Mouse (Mus musculus) neural tube, embryonic 15.5 days (tissue): ENCODE results near the gene Chd2. TPM values are rescaled to one million over a fixed set of nuclear protein-coding genes. Genes with fewer than 3 reads are reported as not detected.

Source experiments
- ATAC-seq: fragments of 200-750 bp; cut with Nextera tagmentation; 2 replicates; pipeline ENCODE4 v1.8.0; 2017; ENCODE audit warnings: mild to moderate bottlenecking, moderate TSS enrichment, moderate library complexity; ENCODE audit not compliant: low FRiP score
- H3K27ac ChIP-seq: fragments of 300-500 bp; sonication (generic); replicated peaks from 2 replicates; pipeline ENCODE4 v1.5.1; 2015; ENCODE audit warnings: mild to moderate bottlenecking, inconsistent platforms
- H3K27me3 ChIP-seq: fragments of 300-500 bp; sonication (generic); replicated peaks from 2 replicates; pipeline ENCODE4 v1.6.1; 2015; ENCODE audit warnings: inconsistent platforms
- H3K36me3 ChIP-seq: fragments of 300-500 bp; sonication (generic); 2 replicates; pipeline ENCODE4 v1.6.1; 2015; ENCODE audit warnings: inconsistent platforms
- H3K4me1 ChIP-seq: fragments of 300-500 bp; sonication (generic); 2 replicates; pipeline ENCODE4 v1.6.1; 2015; ENCODE audit warnings: inconsistent platforms
- H3K4me2 ChIP-seq: fragments of 300-500 bp; sonication (generic); 2 replicates; pipeline ENCODE4 v1.6.1; 2015; ENCODE audit warnings: inconsistent platforms, mild to moderate bottlenecking, moderate library complexity
- H3K4me3 ChIP-seq: fragments of 300-500 bp; sonication (generic); replicated peaks from 2 replicates; pipeline ENCODE4 v1.5.1; 2015; ENCODE audit warnings: mild to moderate bottlenecking, inconsistent platforms
- H3K9ac ChIP-seq: fragments of 300-500 bp; sonication (generic); replicated peaks from 2 replicates; pipeline ENCODE4 v1.6.1; 2015; ENCODE audit warnings: mild to moderate bottlenecking, inconsistent platforms
- H3K9me3 ChIP-seq: fragments of 300-500 bp; sonication (generic); replicated peaks from 2 replicates; pipeline ENCODE4 v1.6.1; 2016; ENCODE audit warnings: inconsistent platforms
- WGBS: fragments of 180-500 bp; shearing (Covaris S2); methylation state at CpG from one replicate; pipeline ENCODE4 v1.1.7; 2015; ENCODE audit warnings: mixed read lengths; 5-methylcytosine and 5-hydroxymethylcytosine counted together
- polyA plus RNA-seq: library from polyadenylated mRNA; unstranded; fragments of >200 nt; fragmentation: Nextera tagmentation; extraction: Ambion mirVana; gene quantifications from 2 replicates; pipeline ENCODE4 v1.2.1, GENCODE M21; 2015

Chd2 gene
- polyA plus RNA-seq, 1 experiment from 2014 or later, result 31.2 TPM

- peaks cover 14% of the 10 kb centered on the region for H3K36me3 ChIP-seq
- H3K27ac ChIP-seq, result no peak overlapping the region
- H3K4me3 ChIP-seq, result no peak overlapping the region
- no peaks in the 10 kb centered on the region for H3K9me3 ChIP-seq
- no peak overlapping the region for H3K9ac ChIP-seq
- no peaks in the 10 kb centered on the region for H3K27me3 ChIP-seq
- WGBS, result 73% methylated on average over 2 of the region's 2 CpGs
- H3K4me2 ChIP-seq, result no peak overlapping the region
- no peak for ATAC-seq
- H3K4me1 ChIP-seq, result peaks cover 34% of the 10 kb centered on the region
These were observed 6.4 kb upstream of the Chd2 start for GRCm38 (mm10) chr7:73548051-73548450.

DNA sequence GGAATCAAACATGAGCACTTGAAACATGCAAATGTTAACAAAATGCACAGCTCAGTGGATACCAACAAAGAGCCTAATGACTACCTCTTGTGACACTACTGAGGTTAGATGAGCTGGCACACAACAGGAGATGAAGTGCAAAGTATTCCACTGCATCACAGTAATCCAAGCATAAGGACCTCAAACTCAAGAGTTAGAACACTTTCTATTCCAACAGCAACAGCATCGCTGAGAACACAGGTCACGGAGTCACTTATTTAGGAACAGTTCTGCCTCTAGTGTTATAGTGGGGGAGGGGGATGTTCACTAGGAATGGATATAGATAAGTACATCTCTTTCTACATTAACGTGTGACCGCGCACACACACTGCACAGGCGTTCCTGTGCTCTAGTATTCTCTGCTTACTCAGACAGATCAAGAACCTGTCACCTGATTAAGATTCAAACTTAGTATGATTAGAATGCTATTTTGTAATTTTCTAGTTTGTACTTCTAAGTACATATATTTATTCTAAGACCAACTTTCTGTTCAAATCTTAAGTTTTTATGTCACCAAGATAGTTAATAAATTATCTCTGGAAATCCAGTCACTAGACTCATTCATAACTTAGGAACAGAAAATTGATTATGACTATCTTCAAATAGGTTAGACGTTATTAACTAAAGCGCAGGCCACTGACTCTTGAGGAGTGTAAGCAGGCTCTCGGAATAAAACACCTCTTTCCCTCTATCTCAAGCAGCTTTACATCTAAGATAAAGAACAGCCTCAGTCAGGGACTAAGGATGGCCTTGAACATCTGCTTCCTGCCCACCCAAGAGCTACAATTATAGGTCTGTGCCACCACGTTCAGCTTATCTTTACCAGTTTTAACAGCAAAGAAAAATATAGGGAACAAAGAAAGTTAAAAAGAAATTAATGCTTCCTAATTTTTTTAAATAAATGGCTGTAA lies 5.2 kb upstream of the Chd2 start:
- Histone ChIP-seq H3K9ac (no peak overlapping the region), H3K4me2 (peak overlapping the region; percentile 5; the same call in 1 of the 2 replicates), H3K27ac (no peak overlapping the region), H3K27me3 (no peaks in the 10 kb centered on the region), H3K36me3 (peaks cover 14% of the 10 kb centered on the region), H3K4me1 (peaks cover 24% of the 10 kb centered on the region), H3K9me3 (no peaks in the 10 kb centered on the region), H3K4me3 (no peak overlapping the region)
- 74% methylated on average over 10 of the region's 10 CpGs for WGBS
- no peak for ATAC-seq

GRCm38 (mm10) chr7:73545004-73545403 lies 3.4 kb upstream of the Chd2 start:
- Histone ChIP-seq H3K9ac (no peak overlapping the region), H3K9me3 (no peaks in the 10 kb centered on the region), H3K27ac (no peak overlapping the region), H3K36me3 (peaks cover 12% of the 10 kb centered on the region), H3K4me2 (no peak overlapping the region), H3K4me1 (peaks cover 22% of the 10 kb centered on the region), H3K27me3 (no peaks in the 10 kb centered on the region), H3K4me3 (no peak overlapping the region)
- WGBS, result 71% methylated on average over 4 of the region's 4 CpGs
- no peak for ATAC-seq

DNA sequence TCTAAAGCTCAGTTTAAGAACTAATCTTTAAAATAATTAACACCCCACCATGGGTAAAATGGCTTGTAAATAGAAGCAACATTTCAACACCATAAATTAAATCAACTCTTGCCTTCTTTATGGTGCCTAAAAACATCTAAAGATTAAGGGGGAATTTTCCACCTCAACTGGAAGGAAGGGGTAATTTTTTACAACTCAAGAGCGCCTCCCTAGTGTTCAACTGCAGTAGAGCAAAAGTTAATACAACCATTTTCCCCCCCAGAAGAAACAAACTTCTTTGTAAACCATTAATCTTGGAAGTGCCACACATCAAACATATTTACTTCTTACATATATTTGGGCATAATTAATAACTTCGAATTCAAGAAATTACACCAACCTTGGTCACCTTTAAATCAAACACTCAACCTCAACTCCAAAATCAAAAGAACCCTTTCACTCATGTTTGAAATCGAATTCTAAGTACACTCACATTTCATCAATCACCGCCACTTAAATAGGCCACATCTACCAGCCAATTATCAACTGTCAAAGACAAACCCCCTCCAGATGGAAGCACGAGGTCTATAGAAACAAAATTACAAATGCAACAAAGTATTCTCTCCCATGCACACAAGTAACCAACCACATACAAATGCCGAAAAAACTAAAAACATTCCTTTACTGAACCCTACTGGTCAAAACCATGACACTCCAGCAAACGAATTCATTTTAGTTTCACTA lies 662 bp upstream of the Chd2 start:
- H3K4me2 ChIP-seq, result peak overlapping the region; percentile 61
- no peak overlapping the region for H3K27ac ChIP-seq
- no peak for ATAC-seq
- H3K27me3 ChIP-seq, result no peaks in the 10 kb centered on the region
- H3K9ac ChIP-seq, result no peak overlapping the region
- peaks cover 13% of the 10 kb centered on the region for H3K4me1 ChIP-seq
- 0 out of 2 replicates have a peak, but pooled peaks cover 3% of the 10 kb centered on the region for H3K36me3 ChIP-seq
- H3K4me3 ChIP-seq, result 0 out of 2 replicates have a peak overlapping the region, but pooled peaks have one; percentile 55
- WGBS, result 72% methylated on average over 7 of the region's 7 CpGs
- no peaks in the 10 kb centered on the region for H3K9me3 ChIP-seq

DNA sequence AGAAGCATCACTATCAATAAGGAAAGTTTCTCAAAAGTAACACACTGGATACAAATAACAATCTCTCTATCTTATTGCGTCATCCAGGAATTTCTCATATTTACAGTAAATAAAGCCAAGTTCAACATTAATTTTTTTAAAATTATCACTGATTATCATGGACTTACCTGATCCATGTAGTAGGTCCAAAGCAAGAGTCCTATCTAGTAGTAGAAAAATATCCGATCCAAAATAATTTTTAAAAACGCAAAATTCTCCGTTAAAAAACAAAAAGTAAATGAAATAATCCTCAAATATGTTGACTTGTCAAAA lies 595 bp downstream of the Chd2 start:
- 0 out of 2 replicates have a peak, but pooled peaks cover 3% of the 10 kb centered on the region for H3K36me3 ChIP-seq
- H3K4me1 ChIP-seq, result peaks cover 15% of the 10 kb centered on the region
- peak overlapping the region; percentile 55 for H3K4me3 ChIP-seq
- H3K27ac ChIP-seq, result peak overlapping the region; percentile 96
- no peaks in the 10 kb centered on the region for H3K9me3 ChIP-seq
- peak overlapping the region; percentile 61 for H3K4me2 ChIP-seq
- H3K27me3 ChIP-seq, result no peaks in the 10 kb centered on the region
- ATAC-seq, result no peak
- WGBS, result 3% methylated on average over 4 of the region's 4 CpGs
- peak overlapping the region; percentile 74 for H3K9ac ChIP-seq

DNA sequence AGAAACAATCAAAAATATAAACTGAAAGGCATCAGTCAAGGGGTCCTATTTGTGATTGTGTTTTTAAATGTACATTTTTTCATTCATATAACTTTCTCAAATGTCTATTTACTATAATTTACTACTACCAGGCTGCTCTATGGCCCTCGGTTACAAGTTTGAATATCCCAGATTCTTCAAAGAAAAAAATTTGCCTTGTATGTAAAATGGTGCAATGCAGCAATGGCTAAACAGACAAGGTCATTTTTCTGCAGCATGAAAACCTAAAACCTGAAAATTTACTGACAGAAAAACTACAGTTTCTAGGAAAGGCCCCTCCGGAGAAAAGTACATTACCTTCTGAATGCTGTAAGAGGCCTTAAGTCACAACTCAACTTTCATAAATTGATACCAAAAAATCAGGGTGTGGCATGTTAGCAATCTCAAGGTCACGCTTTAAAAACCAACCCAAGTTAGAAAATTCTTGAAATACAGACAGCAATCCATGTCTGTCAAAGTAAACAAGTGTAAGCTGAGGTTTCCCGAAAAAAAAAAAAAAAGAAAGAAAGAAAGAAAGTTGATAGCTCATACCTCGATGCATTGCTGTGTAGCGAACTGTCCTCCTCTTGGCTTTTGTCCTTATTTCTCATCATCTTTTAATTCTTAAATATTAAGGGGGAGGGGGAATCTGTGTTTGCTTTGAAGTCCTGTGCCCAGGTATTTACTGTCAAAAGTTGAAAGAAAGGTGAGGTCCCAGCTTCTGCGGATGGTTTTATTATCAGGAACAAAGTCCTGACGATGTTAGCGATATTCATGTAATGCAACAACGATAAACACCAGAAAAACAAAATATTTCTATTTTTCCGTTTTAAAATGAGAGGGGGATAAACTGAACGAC lies 1.2 kb downstream of the Chd2 start:
- H3K4me1 ChIP-seq, result peaks cover 21% of the 10 kb centered on the region
- ATAC-seq, result no peak
- under 1% methylated on average over 12 of the region's 12 CpGs for WGBS

GRCm38 (mm10) chr7:73539116-73539682 lies 2.4 kb downstream of the Chd2 start:
- H3K9me3 ChIP-seq, result no peaks in the 10 kb centered on the region
- no peaks in the 10 kb centered on the region for H3K36me3 ChIP-seq
- no peak for ATAC-seq
- H3K27ac ChIP-seq, result peak overlapping the region; percentile 80
- peaks cover 26% of the 10 kb centered on the region for H3K4me1 ChIP-seq
- no peaks in the 10 kb centered on the region for H3K27me3 ChIP-seq
- peak overlapping the region; percentile 35 for H3K4me3 ChIP-seq
- H3K4me2 ChIP-seq, result peak overlapping the region; percentile 65
- peak overlapping the region; percentile 40 for H3K9ac ChIP-seq
- 29% methylated on average over 2 of the region's 2 CpGs for WGBS

More for the DNA sequence above, 1.2 kb downstream of the Chd2 start:
- 0 out of 2 replicates have a peak, but pooled peaks cover 3% of the 10 kb centered on the region for H3K36me3 ChIP-seq
- H3K4me2 ChIP-seq, result peak overlapping the region; percentile 61
- no peaks in the 10 kb centered on the region for H3K27me3 ChIP-seq
- peak overlapping the region; percentile 45 for H3K4me3 ChIP-seq
- H3K9ac ChIP-seq, result peak overlapping the region; percentile 55
- H3K27ac ChIP-seq, result peak overlapping the region; percentile 77
- H3K9me3 ChIP-seq, result no peaks in the 10 kb centered on the region

DNA sequence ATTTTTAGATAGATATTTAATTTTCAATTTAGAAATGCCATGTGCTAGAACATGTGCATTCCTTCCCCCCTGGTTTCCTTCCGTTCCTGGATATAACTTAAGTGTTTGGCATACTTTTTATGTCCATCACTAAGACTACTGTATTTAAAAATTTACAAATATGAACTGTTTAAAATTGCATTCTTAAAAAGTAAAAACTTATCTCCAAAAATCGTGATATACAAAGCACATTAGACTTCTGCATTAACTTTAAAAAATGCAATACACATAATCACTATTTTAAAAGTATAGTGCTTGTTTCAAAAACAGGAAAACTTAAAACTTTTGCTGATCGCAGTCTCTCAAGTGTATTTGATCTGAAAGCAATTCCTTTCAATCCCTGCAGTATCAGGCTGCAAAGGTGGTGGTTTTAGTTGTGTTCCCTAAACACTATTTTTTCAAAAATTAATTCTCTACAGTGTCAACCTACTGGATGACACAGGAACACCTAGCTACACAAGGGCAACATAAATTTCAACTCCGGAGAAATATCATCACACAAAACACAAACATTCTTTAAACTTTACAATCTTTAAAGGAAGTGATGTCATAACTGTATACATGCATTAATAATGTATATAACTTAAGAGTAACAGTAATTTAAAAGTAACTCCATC lies 3.1 kb downstream of the Chd2 start:
- WGBS, result 12% methylated on average over 4 of the region's 4 CpGs
- no peaks in the 10 kb centered on the region for H3K9me3 ChIP-seq
- H3K4me2 ChIP-seq, result peak overlapping the region; percentile 65
- peaks cover 32% of the 10 kb centered on the region for H3K4me1 ChIP-seq
- H3K27me3 ChIP-seq, result no peaks in the 10 kb centered on the region
- peak overlapping the region; percentile 52 for H3K9ac ChIP-seq
- no peak for ATAC-seq
- H3K36me3 ChIP-seq, result no peaks in the 10 kb centered on the region
- peak overlapping the region; percentile 44 for H3K4me3 ChIP-seq
- peak overlapping the region; percentile 91 for H3K27ac ChIP-seq

DNA sequence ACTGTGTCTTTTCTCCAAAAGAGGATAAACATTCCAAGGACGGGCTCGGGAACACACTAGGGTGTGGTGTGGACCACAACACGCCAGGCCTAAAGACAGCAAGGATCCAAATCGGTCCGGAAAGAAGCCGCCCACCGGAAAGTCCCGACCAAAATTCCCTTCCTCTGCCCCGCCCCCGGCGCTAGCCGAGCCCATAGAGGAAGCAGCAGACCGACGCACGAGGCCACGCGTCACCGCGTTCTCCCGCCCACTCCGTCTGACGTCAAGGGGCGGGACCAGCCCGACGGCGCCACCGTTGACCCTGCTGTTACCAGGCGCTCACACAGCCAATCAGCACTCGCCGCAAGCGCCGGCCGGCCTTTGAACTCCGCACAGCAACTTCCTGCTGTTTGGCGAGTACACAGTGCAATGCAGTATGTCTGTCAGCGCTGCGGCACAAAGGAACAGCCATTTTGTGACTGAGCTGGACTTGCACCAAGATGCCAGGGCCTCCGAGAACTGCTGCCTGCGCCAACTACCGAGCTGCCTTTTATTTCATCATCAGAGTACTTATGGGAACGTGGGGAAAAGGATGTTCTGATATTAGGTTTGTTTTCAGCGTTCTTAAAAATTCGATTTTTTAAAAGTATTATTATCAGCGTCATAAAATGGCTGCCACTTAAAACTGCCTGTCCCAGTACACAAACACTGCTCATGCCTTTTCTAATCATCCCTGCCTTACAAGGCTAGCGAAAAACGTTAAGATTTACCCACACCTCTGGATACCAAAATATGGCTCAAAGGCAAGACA lies 3.8 kb downstream of the Chd2 start:
- peak overlapping the region; percentile 52 for H3K9ac ChIP-seq
- no peaks in the 10 kb centered on the region for H3K9me3 ChIP-seq
- no peaks in the 10 kb centered on the region for H3K27me3 ChIP-seq
- H3K4me3 ChIP-seq, result peak overlapping the region; percentile 44
- whole genome bisulfite sequencing, result under 1% methylated on average over 46 of the region's 46 CpGs
- peak overlapping the region; percentile 65 for H3K4me2 ChIP-seq
- no peaks in the 10 kb centered on the region for H3K36me3 ChIP-seq
- H3K4me1 ChIP-seq, result peaks cover 40% of the 10 kb centered on the region
- peak; percentile 98 for ATAC-seq
- H3K27ac ChIP-seq, result peak overlapping the region; percentile 91

DNA sequence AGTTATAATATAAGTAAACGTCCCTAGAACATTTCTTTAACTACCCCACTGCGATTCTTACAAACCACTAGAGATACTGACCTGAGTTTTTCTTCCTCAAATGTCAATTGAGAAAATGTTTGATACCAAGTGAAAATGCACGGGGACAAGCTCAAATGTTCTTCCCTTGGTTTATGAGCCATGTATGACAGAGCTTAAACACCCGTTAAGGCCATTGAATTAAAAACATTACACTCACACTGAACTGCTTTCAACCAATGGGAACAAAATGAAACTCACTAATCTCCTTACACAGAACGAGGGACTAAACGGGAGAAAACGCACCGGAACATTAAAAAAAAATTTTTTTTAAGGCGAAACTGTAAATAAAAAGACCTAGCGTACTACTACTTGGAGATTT lies 4.4 kb downstream of the Chd2 start:
- peak; percentile 18; the same call in 1 of the 2 replicates for ATAC-seq
- Histone ChIP-seq H3K27me3 (no peaks in the 10 kb centered on the region), H3K4me1 (peaks cover 41% of the 10 kb centered on the region), H3K36me3 (no peaks in the 10 kb centered on the region), H3K4me3 (peak overlapping the region; percentile 44), H3K4me2 (peak overlapping the region; percentile 65), H3K9me3 (no peaks in the 10 kb centered on the region), H3K27ac (peak overlapping the region; percentile 91), H3K9ac (peak overlapping the region; percentile 45)
- 13% methylated on average over 10 of the region's 10 CpGs for WGBS
